Mouse (Mus musculus) lung, adult 2 months (tissue): Measurements from ENCODE around the gene Hoxd1. TPM values are rescaled to one million over a fixed set of nuclear protein-coding genes. Genes with fewer than 3 reads are reported as not detected.

Experiments used
- DNase-seq: peaks from one replicate; pipeline ENCODE4 v3.0.0; 2022
- H3K4me1 ChIP-seq: fragments of 200-500 bp; 2 replicates; pipeline ENCODE4 v1.6.1; 2011; ENCODE audit warnings: low read length; ENCODE audit not compliant: control insufficient read depth, insufficient read depth
- H3K4me3 ChIP-seq: fragments of 200-500 bp; replicated peaks from 2 replicates; pipeline ENCODE3; 2011; ENCODE audit warnings: low read depth, mild to moderate bottlenecking, control low read depth, low read length; ENCODE audit errors: extremely low read depth
- CTCF ChIP-seq: fragments of 200-500 bp; IDR thresholded peaks from 2 replicates; pipeline ENCODE4 v1.5.1; 2011; ENCODE audit warnings: mild to moderate bottlenecking, low read length, control low read depth; ENCODE audit not compliant: insufficient read depth
- POLR2A ChIP-seq: fragments of 200-500 bp; IDR thresholded peaks from 2 replicates; pipeline ENCODE4 v1.6.1; 2011; ENCODE audit warnings: low read depth, mild to moderate bottlenecking, control low read depth, low read length, borderline replicate concordance; ENCODE audit errors: extremely low read depth
- WGBS: fragments of 180-500 bp; shearing (Covaris S2); methylation state at CpG from one replicate; pipeline ENCODE4 v1.1.7; 2018; 5-methylcytosine and 5-hydroxymethylcytosine counted together
- polyA plus RNA-seq: library from polyadenylated mRNA; depleted of rRNA; stranded (reverse); fragments of >200 nt; gene quantifications from 2 replicates; pipeline ENCODE4 v1.2.3, GENCODE M21; 2012

The Hoxd1 gene
- polyA plus RNA-seq, 1 experiment: not detected

- Histone ChIP-seq H3K4me1 (no peaks in the 10 kb centered on the region), H3K4me3 (no peak overlapping the region)
- WGBS: 44% methylated on average over 7 of the region's 7 CpGs
- TF ChIP-seq POLR2A (no peak), CTCF (no peak)
- DNase-seq: no peak
Observed at GRCm38 (mm10) chr2:74724244-74725015, 38.4 kb upstream of the Hoxd1 start.

GRCm38 (mm10) chr2:74725171-74725570, 37.6 kb upstream of the Hoxd1 start:
- no peak for DNase-seq
- no peak for TF ChIP-seq POLR2A
- no peak for TF ChIP-seq CTCF
- no peak overlapping the region for H3K4me3 ChIP-seq
- WGBS: 18% methylated on average over 17 of the region's 17 CpGs
- H3K4me1 ChIP-seq: no peaks in the 10 kb centered on the region

GRCm38 (mm10) chr2:74726551-74726950, 36.2 kb upstream of the Hoxd1 start, which contains the start of gene Gm28230:
TSS of gene Gm28230 (plus strand) at chr2:74726728.
- no peak for TF ChIP-seq CTCF
- TF ChIP-seq POLR2A: no peak
- no peak for DNase-seq
- H3K4me1 ChIP-seq: no peaks in the 10 kb centered on the region
- H3K4me3 ChIP-seq: no peak within 1 kb of the TSS
- 21% methylated on average over 5 of the region's 5 CpGs for WGBS

- no peak for DNase-seq
- Histone ChIP-seq H3K4me1 (no peaks in the 10 kb centered on the region), H3K4me3 (no peak overlapping the region)
- 4% methylated on average over 42 of the region's 43 CpGs for WGBS
- TF ChIP-seq POLR2A: no peak
- no peak for TF ChIP-seq CTCF
Observed at GRCm38 (mm10) chr2:74726973-74727639, 35.7 kb upstream of the Hoxd1 start.

GRCm38 (mm10) chr2:74727640-74728302, 35.0 kb upstream of the Hoxd1 start:
- no peaks in the 10 kb centered on the region for H3K4me1 ChIP-seq
- H3K4me3 ChIP-seq: no peak overlapping the region
- no peak for DNase-seq
- TF ChIP-seq CTCF (no peak), POLR2A (no peak)
- WGBS: 8% methylated on average over 25 of the region's 25 CpGs

GRCm38 (mm10) chr2:74728303-74728680, 34.5 kb upstream of the Hoxd1 start:
- H3K4me3 ChIP-seq: no peak overlapping the region
- WGBS: 25% methylated on average over 13 of the region's 13 CpGs
- no peak for TF ChIP-seq CTCF
- TF ChIP-seq POLR2A: no peak
- H3K4me1 ChIP-seq: no peaks in the 10 kb centered on the region
- DNase-seq: no peak

GRCm38 (mm10) chr2:74730331-74730730, 32.4 kb upstream of the Hoxd1 start:
- 24% methylated on average over 8 of the region's 8 CpGs for WGBS
- TF ChIP-seq CTCF (no peak), POLR2A (no peak)

GRCm38 (mm10) chr2:74731055-74731454, 31.7 kb upstream of the Hoxd1 start:
- no peak for TF ChIP-seq CTCF
- TF ChIP-seq POLR2A: no peak
- no peak for DNase-seq
- Histone ChIP-seq H3K4me3 (no peak overlapping the region), H3K4me1 (no peaks in the 10 kb centered on the region)

More at GRCm38 (mm10) chr2:74730331-74730730, 32.4 kb upstream of the Hoxd1 start:
- H3K4me1 ChIP-seq: no peaks in the 10 kb centered on the region
- H3K4me3 ChIP-seq: no peak overlapping the region
- no peak for DNase-seq

- no peaks in the 10 kb centered on the region for H3K4me1 ChIP-seq
- no peak for TF ChIP-seq CTCF
- TF ChIP-seq POLR2A: no peak
- no peak overlapping the region for H3K4me3 ChIP-seq
- WGBS: 20% methylated on average over 9 of the region's 9 CpGs
- DNase-seq: no peak
Observed at GRCm38 (mm10) chr2:74731799-74732512, 30.8 kb upstream of the Hoxd1 start.
